In the genomic region with DNA sequence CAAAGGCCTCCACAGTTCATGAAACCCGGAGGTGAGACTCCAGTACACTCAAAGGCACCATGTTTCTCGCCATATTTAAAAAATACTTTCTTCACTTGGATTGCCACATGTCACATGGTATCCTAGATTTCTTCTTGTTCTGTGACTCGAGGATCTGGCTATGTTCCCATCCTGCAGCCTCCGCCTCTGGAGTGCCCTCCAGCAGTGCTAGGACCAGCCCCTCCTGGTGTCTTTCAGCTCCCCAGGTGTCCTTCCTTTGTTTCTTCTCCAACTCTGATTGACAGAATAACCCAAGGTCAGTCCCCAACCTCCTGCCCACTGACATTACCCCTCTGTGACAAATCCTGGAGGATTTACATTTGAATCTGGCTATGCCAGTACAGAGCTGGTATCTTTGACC, we compare ENCODE assay signal across 19 mouse cellular contexts. TPM values are rescaled to one million over a fixed set of nuclear protein-coding genes. Genes with fewer than 3 reads are reported as not detected.
DNase-seq lines count a peak whose midpoint lies in the region; ATAC-seq and TF ChIP-seq lines count a peak whose summit lies in the region.
"Had no signal": no experiment of that assay in that cellular context is flagged by ENCODE, and none has a peak within 500 bp of the region (broad histone marks: within the 10 kb centered on the region; RNA-seq: fewer than 3 reads in every experiment).

No protein-coding gene starts in this region.

- no peak for TF ChIP-seq CTCF in ES-Bruce4 (IDR thresholded peaks at IDR 0.05; ENCODE audit: low read depth, low read length)

- ATAC-seq in heart, embryonic 14.5 days (ENCODE audit: insufficient number of reproducible peaks, insufficient read depth, low FRiP score, low read depth) = no peak
- no peak for ATAC-seq in kidney, embryonic 15.5 days (replicated peaks; ENCODE audit: low FRiP score)
- ATAC-seq in activated CD4-positive, CD25-positive, alpha-beta regulatory T cell, adult 4 months = no peak
- ATAC-seq: intestine, embryonic 16.5 days had no signal

- TF ChIP-seq EP300 in ES-Bruce4 (IDR thresholded peaks at IDR 0.05; ENCODE audit: insufficient read depth, low read depth, low read length) = peak; percentile 56; the same call in 1 of the 2 replicates

- no peaks in the 10 kb centered on the region for H3K27me3 ChIP-seq in heart, embryonic 14.5 days (ENCODE audit: control insufficient read depth, insufficient read depth, low read length)
- no peaks in the 10 kb centered on the region for H3K27me3 ChIP-seq in kidney, embryonic 15.5 days
- no peaks in the 10 kb centered on the region for H3K27me3 ChIP-seq in ES-Bruce4 (ENCODE audit: control insufficient read depth, insufficient read depth, low read length, poor library complexity, severe bottlenecking)
- H3K27me3 ChIP-seq: hindbrain, embryonic 13.5 days; limb, embryonic 12.5 days; lung, embryonic 15.5 days; stomach, embryonic 15.5 days had no signal

- DNase-seq in heart, postnatal 25 days (ENCODE audit: low spot score) = no peak
- DNase-seq in kidney, adult 8-10 months = no peak
- DNase-seq in R1 (ENCODE audit: low read depth, low spot score) = peak; percentile 63
- no peak for DNase-seq in thymus, postnatal 0 days (ENCODE audit: low spot score)
- DNase-seq: adrenal gland, adult 8-10 months; cerebellum, adult 9-10 months; thymus, adult 18-20 months had no signal

- H3K9me3 ChIP-seq in heart, embryonic 14.5 days (ENCODE audit: control insufficient read depth, low read length) = no peaks in the 10 kb centered on the region
- no peaks in the 10 kb centered on the region for H3K9me3 ChIP-seq in kidney, embryonic 15.5 days (replicated peaks)
- no peaks in the 10 kb centered on the region for H3K9me3 ChIP-seq in ES-Bruce4 (replicated peaks; ENCODE audit: control insufficient read depth, insufficient read depth, low read length, poor library complexity, severe bottlenecking)
- H3K9me3 ChIP-seq: forebrain, embryonic 10.5 days; hindbrain, embryonic 13.5 days; limb, embryonic 12.5 days; lung, embryonic 15.5 days; stomach, embryonic 15.5 days had no signal

- H3K4me1 ChIP-seq in heart, embryonic 14.5 days (ENCODE audit: control insufficient read depth in 2 of 2, insufficient read depth in 2 of 2, low read length in 2 of 2) = peaks cover 52 to 72% of the 10 kb centered on the region in 2 experiments
- H3K4me1 ChIP-seq in kidney, embryonic 15.5 days = peaks cover 59% of the 10 kb centered on the region
- peaks cover 11% of the 10 kb centered on the region for H3K4me1 ChIP-seq in ES-Bruce4 (ENCODE audit: control insufficient read depth, insufficient read depth, low read length)

- TF ChIP-seq POLR2A in ES-Bruce4 (IDR thresholded peaks at IDR 0.05; ENCODE audit: insufficient read depth, low read length) = no peak

- no peak overlapping the region for H3K9ac ChIP-seq in heart, embryonic 14.5 days (ENCODE audit: low read length)
- no peak overlapping the region for H3K9ac ChIP-seq in kidney, embryonic 15.5 days
- no peak overlapping the region for H3K9ac ChIP-seq in ES-Bruce4 (ENCODE audit: low read depth, poor library complexity, severe bottlenecking)
- H3K9ac ChIP-seq: hindbrain, embryonic 13.5 days; limb, embryonic 12.5 days; liver, embryonic 14.5 days; lung, embryonic 15.5 days; stomach, embryonic 15.5 days had no signal

- no peak overlapping the region for H3K4me3 ChIP-seq in heart, embryonic 14.5 days (ENCODE audit: control insufficient read depth in 1 of 2, insufficient read depth in 1 of 2, low read depth in 1 of 2, low read length in 2 of 2)
- H3K4me3 ChIP-seq in kidney, embryonic 15.5 days (replicated peaks) = no peak overlapping the region
- no peak overlapping the region for H3K4me3 ChIP-seq in ES-Bruce4 (ENCODE audit: low read depth, low read length)
- H3K4me3 ChIP-seq: forebrain, embryonic 10.5 days; hindbrain, embryonic 13.5 days; limb, embryonic 12.5 days; lung, embryonic 15.5 days; stomach, embryonic 15.5 days had no signal

- no peaks in the 10 kb centered on the region for H3K36me3 ChIP-seq in heart, embryonic 14.5 days (ENCODE audit: control insufficient read depth, insufficient read depth, low read length)
- no peaks in the 10 kb centered on the region for H3K36me3 ChIP-seq in kidney, embryonic 15.5 days
- H3K36me3 ChIP-seq in ES-Bruce4 (ENCODE audit: control insufficient read depth, insufficient read depth, low read length, poor library complexity, severe bottlenecking) = no peaks in the 10 kb centered on the region
- H3K36me3 ChIP-seq: hindbrain, embryonic 13.5 days; limb, embryonic 12.5 days; lung, embryonic 15.5 days; stomach, embryonic 15.5 days had no signal

- WGBS in heart, embryonic 14.5 days = 65% methylated on average over 4 of the region's 4 CpGs
- 67% methylated on average over 4 of the region's 4 CpGs for WGBS in kidney, embryonic 15.5 days

- intact Hi-C loops in heart, postnatal 25 days (cut with DNase I) = loop anchor here (2.0 kb wide), 1 partner anchor 25 kb away; no protein-coding TSS in a partner anchor

- peak overlapping the region; percentile 41 to 85; a peak in 2 of 4 replicates for H3K27ac ChIP-seq in heart, embryonic 14.5 days (replicated peaks in 1 of 2; ENCODE audit: control insufficient read depth in 1 of 2, insufficient read depth in 1 of 2, low read depth in 2 of 2, low read length in 2 of 2)
- H3K27ac ChIP-seq in kidney, embryonic 15.5 days = peak overlapping the region; percentile 41
- no peak overlapping the region for H3K27ac ChIP-seq in ES-Bruce4 (ENCODE audit: insufficient read depth, low read length)
- H3K27ac ChIP-seq: forebrain, embryonic 10.5 days; hindbrain, embryonic 13.5 days; limb, embryonic 12.5 days; liver, embryonic 14.5 days; lung, embryonic 15.5 days; stomach, embryonic 15.5 days had no signal

- no peak overlapping the region for H3K4me2 ChIP-seq in heart, embryonic 14.5 days (ENCODE audit: low read length)
- H3K4me2 ChIP-seq in kidney, embryonic 15.5 days = no peak overlapping the region
- H3K4me2 ChIP-seq: hindbrain, embryonic 13.5 days; limb, embryonic 12.5 days; lung, embryonic 15.5 days; midbrain, embryonic 11.5 days; stomach, embryonic 15.5 days had no signal

RNA-seq across cellular contexts. Expression of a gene that starts 26.2 kb away (rescaled TPM):
- 30.5 and 35.0 TPM in 2 replicates for polyA plus RNA-seq in heart, embryonic 14.5 days (2014; fragmentation: Nextera tagmentation; extraction: Ambion mirVana)
- total RNA-seq in heart, postnatal 25 days (2021) = 10 to 100 TPM; 35.7 to 41.5 TPM
- polyA plus RNA-seq in kidney, embryonic 15.5 days (2015; fragmentation: Nextera tagmentation; extraction: Ambion mirVana) = 34.4 and 34.8 TPM in 2 replicates
- polyA plus RNA-seq in ES-Bruce4 (2011; ENCODE audit: insufficient read depth, insufficient read length, low read depth, missing spikeins) = 94.8 and 101 TPM in 2 replicates
- 10 to 100 TPM; 90.0 to 92.4 TPM for polyA plus RNA-seq in activated CD4-positive, CD25-positive, alpha-beta regulatory T cell, adult 4 months (2017; shearing (Covaris generic))
- 46.9 and 63.2 TPM in 2 replicates for polyA plus RNA-seq in thymus, postnatal 0 days (2015; fragmentation: Nextera tagmentation; extraction: Ambion mirVana)
